Mouse (Mus musculus): Measurements from ENCODE around the gene Gm5797. TPM values are rescaled to one million over a fixed set of nuclear protein-coding genes. Genes with fewer than 3 reads are reported as not detected.
"Not testable (repeated sequence)": the region's sequence is repeated elsewhere in the genome, so short reads cannot be mapped to it uniquely, and the experiment has no call there.

Gene Gm5797
- polyA plus RNA-seq (2015; fragmentation: Nextera tagmentation; extraction: Ambion mirVana): not detected in 2 replicates

GRCm38 (mm10) chr14:7332295-7332694 lies at the start of gene Gm5797:
TSS of gene Gm5797 (minus strand) at chr14:7332395.
- H3K4me2 ChIP-seq; H3K9me3 ChIP-seq (replicated peaks); H3K36me3 ChIP-seq; H3K9ac ChIP-seq; H3K27me3 ChIP-seq; ATAC-seq (replicated peaks; ENCODE audit: insufficient number of reproducible peaks, insufficient read depth, low FRiP score, low read depth); H3K4me1 ChIP-seq (replicated peaks); H3K27ac ChIP-seq; H3K4me3 ChIP-seq: not testable (repeated sequence)
- no CpG with 5 or more reads among the region's 1 CpGs for WGBS

- H3K4me3 ChIP-seq; H3K27ac ChIP-seq; H3K36me3 ChIP-seq; H3K9me3 ChIP-seq (replicated peaks); H3K27me3 ChIP-seq; H3K9ac ChIP-seq; H3K4me1 ChIP-seq (replicated peaks); H3K4me2 ChIP-seq; ATAC-seq (replicated peaks; ENCODE audit: insufficient number of reproducible peaks, insufficient read depth, low FRiP score, low read depth): not testable (repeated sequence)
- WGBS: 74% methylated on average over 3 of the region's 3 CpGs
Measured at GRCm38 (mm10) chr14:7365034-7365433, 32.8 kb upstream of the Gm5797 start, which contains the start of gene Gm8374. TSS of gene Gm8374 (minus strand) at chr14:7365134.

DNA sequence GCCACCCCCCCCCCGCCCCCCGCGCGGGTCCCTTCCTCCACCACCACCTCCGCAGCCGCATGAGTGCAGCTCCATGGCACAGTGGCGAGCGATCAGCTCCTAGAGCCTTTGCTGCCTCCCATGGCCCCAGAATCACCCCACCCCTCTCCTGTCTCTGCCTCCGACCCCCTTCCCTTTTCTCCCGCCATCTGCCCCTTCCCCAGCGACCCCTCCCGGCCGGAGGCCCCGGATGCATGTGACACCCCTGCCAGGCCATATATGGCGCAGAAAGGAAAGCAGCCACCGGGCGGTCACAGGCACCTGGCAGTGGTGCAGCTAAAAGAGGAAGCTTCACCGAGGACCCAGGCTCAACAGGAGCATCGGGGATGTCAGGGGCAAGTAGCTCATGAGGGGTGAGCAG lies 17.1 kb downstream of the Gm5797 start:
- WGBS: 0% methylated on average over 15 of the region's 19 CpGs
- H3K36me3 ChIP-seq: not testable (repeated sequence)

GRCm38 (mm10) chr14:7314661-7315060 lies 17.5 kb downstream of the Gm5797 start, which contains the start of gene Gm3739:
TSS of gene Gm3739 (minus strand) at chr14:7315049.
- WGBS: 0% methylated on average over 21 of the region's 35 CpGs
- H3K9me3 ChIP-seq (replicated peaks); H3K4me1 ChIP-seq (replicated peaks); H3K27ac ChIP-seq; ATAC-seq (replicated peaks; ENCODE audit: insufficient number of reproducible peaks, insufficient read depth, low FRiP score, low read depth); H3K27me3 ChIP-seq; H3K36me3 ChIP-seq: not testable (repeated sequence)
- H3K4me2 ChIP-seq: peak within 1 kb of the TSS; percentile 81
- peak within 1 kb of the TSS; percentile 49 for H3K9ac ChIP-seq
- H3K4me3 ChIP-seq: peak within 1 kb of the TSS; percentile 59

More for the DNA sequence above, 17.1 kb downstream of the Gm5797 start:
- H3K27me3 ChIP-seq; H3K27ac ChIP-seq; H3K9me3 ChIP-seq (replicated peaks); ATAC-seq (replicated peaks; ENCODE audit: insufficient number of reproducible peaks, insufficient read depth, low FRiP score, low read depth); H3K4me1 ChIP-seq (replicated peaks): not testable (repeated sequence)
- H3K9ac ChIP-seq: peak overlapping the region; percentile 49
- peak overlapping the region; percentile 59 for H3K4me3 ChIP-seq
- H3K4me2 ChIP-seq: peak overlapping the region; percentile 81

Other genes starting within 250 kb of the Gm5797 start
- gene Gm3696, start 231.8 kb downstream of the Gm5797 start, polyA plus RNA-seq (2015; fragmentation: Nextera tagmentation; extraction: Ambion mirVana): 1.1 and 1.7 TPM in 2 replicates
- gene Gm6676, start 207.0 kb downstream of the Gm5797 start, polyA plus RNA-seq (2015; fragmentation: Nextera tagmentation; extraction: Ambion mirVana): not detected in 2 replicates
- gene Gm3512, start 157.9 kb downstream of the Gm5797 start, polyA plus RNA-seq (2015; fragmentation: Nextera tagmentation; extraction: Ambion mirVana): 2.7 and 3.3 TPM in 2 replicates
- not detected in 2 replicates for gene Gm16434, start 137.9 kb downstream of the Gm5797 start, polyA plus RNA-seq (2015; fragmentation: Nextera tagmentation; extraction: Ambion mirVana)
- not detected in 2 replicates for gene Gm3727, start 67.7 kb downstream of the Gm5797 start, polyA plus RNA-seq (2015; fragmentation: Nextera tagmentation; extraction: Ambion mirVana)
- gene Gm3739, start 17.3 kb downstream of the Gm5797 start, polyA plus RNA-seq (2015; fragmentation: Nextera tagmentation; extraction: Ambion mirVana): 1.3 TPM in 2 replicates
- not detected in 2 replicates for gene Gm8374, start 32.7 kb upstream of the Gm5797 start, polyA plus RNA-seq (2015; fragmentation: Nextera tagmentation; extraction: Ambion mirVana)
- not detected in 2 replicates for gene Gm3755, start 118.5 kb upstream of the Gm5797 start, polyA plus RNA-seq (2015; fragmentation: Nextera tagmentation; extraction: Ambion mirVana)
- gene Gm3752, start 151.4 kb upstream of the Gm5797 start, polyA plus RNA-seq (2015; fragmentation: Nextera tagmentation; extraction: Ambion mirVana): 0.47 and 1.5 TPM in 2 replicates
- 0.34 and 0.44 TPM in 2 replicates for gene Gm3558, start 236.2 kb upstream of the Gm5797 start, polyA plus RNA-seq (2015; fragmentation: Nextera tagmentation; extraction: Ambion mirVana)